Mouse (Mus musculus) right cerebral cortex, postnatal 14 days (tissue): Measurements from ENCODE around the gene Smad5.

ENCODE experiments used
- DNase-seq: peaks from one replicate; pipeline ENCODE4 v3.0.0; 2022

The Smad5 gene

DNA sequence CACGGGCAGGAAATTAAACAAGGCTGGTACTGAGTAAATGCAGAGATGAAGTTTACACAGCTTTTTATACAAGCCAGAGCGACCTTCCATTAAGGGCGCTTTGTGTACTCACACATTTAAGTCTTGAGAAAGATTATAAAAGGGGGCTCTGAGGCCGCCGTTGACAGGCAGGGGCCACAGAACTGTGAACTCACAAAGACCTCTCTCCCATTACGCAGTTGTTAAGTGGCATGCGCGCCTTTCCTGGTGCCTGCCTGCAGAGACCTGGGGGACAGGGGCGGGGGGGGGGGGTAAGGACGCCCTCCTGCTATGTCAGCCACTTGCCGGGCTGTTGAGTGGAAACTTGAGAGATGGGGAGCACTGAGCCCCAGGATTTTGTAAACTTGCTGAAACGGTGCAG lies 54.4 kb downstream of the Smad5 start:
- no peak for DNase-seq

DNA sequence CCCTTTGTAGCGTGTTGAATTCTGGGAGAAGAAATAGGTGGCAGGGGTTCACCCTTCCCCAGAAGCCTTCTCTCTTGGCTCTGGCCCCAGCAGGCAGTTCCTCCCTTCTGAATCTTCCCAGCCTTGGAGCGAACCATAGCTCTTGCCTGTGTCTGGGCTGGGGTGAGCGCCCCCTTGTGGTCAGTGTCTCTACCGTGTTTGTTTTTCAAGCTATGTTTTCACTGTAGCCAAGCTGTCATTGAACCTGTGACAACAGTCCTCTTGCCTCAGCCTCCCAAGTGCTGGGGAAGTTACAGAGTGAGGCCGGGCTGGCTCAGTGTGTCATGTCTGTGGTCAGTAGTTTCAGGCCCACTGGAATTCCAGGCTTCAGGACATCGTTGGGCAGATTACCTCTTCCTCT lies 55.7 kb downstream of the Smad5 start:
- DNase-seq: peak; percentile 80

DNA sequence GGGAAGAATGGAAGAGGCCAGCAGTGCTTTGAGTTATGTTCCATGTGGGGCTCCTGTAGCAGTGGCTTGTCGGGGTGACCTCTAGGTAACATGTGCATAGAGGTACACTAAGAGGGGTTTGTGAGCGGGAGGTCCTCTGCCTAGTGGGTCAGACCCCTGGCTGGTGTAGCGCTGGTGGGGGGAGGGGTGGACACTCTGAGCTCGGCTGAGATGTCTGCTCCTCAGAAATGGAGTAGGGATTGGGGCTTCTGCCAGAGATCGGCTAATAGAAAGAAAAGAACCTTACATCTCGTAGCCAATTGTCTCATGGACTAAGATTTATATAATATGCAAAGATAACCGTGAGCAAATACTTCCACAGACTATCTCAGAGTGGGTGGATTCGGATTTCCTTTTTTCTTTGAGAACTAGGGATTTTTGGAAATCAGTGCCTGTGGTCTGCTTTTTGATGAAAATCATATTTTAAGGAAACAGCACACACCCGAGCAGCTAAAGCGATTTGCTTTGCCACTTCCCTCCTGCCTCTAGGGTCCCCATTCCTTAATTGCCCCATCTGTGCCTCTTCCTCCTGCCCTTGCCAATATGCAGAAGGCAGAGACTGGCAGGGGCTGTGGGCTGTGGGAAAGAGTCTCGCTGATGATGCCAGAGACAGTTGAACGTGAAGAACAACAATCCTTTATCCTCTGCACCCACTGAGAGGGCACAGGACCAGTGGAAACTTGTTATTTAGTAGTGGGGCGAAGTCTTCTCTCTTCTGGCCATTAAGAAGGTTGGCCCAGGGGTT lies 59.8 kb downstream of the Smad5 start:
- no peak for DNase-seq

DNA sequence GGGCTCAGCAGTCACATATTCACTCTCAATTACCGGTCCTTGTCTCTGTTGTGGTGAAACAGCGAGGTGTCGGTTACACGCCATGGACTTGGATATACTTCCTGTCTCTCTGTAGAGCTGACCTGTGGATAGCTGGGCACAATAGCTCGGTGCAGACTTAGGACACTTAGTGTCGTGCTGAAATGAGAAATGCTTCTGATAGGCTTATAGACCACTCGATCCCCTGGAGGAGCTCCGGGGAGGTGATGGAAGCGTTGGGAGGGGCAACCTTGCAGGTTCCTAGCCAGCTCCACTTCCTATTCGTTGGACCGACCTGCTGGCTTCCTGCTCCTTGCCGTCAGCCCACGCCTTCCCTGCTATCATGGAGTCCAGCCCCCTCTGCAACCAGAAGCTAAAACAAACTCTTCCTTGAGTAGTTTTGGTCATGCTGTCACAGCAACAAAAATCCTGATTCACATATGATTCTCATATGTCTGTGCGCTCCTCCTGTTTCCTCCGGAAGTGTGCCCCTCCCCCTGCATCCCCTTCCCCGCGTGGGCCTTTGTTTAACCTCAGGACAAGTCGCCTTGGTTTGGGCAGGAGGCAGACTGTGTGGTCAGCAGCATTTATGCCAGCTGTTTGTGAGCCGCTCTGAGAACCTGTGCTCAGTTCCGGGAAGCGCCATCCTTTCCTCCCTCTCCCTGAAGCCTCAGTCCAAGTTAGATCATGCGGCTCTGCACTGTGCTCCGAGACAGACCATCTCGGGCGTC lies 62.6 kb downstream of the Smad5 start:
- DNase-seq: no peak

DNA sequence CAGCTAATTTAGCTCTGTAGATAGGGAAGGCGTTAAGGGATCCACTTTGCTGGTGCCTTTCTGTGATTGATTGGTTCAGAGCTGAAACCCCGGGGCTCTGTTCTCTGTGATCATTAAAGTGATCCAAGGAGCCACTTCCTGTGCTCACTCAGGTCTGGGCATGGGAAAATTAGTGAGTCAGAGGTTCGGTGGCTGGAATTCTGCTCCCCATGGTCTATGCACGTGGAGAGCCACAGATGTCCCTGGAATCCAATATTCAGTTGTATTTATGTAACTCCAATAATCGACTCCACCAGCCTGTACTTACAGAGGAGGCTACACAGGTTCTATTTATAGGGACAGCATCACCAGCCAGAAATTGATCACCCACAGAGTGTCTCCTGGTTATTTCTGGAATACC lies 63.4 kb downstream of the Smad5 start:
- DNase-seq: no peak

DNA sequence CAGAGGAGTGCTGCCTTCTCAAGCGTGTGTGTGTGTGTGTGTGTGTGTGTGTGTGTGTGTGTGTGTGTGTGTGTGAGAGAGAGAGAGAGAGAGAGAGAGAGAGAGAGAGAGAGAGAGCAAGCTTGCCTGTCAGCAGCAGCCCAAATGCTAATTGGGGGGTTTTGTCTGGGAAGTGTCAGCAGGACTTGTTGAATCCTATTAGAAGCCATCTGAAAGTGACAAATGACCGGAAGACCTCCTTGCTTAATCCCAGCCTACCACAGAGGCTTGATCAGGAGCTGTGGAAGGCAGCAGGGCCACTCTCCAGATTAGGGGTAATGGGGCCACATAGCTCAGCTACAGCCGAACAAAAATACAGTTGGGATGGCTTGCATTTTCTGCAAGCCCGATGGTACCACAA lies 66.6 kb downstream of the Smad5 start:
- no peak for DNase-seq

DNA sequence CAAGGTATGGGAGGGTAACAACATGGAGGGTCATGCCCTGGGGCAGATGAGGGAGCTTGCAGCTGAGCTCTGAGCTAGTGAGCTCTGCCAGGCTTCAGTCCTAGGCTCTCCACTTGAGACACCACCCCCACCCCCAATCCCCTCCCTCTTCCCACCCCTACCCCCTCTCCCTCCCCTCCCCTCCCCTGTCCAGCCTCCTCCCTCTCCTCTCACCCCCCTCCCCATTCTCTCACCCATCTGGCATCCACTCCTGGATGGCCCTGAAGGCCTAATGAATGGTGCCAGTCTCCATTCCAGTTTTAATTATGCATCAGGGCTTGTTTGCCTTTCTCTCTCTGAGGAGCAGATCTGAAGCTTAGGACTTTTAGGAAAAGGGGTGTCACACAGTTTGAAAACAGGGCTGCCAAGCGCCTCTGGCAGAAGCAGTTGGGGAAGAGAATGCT lies 67.3 kb downstream of the Smad5 start:
- DNase-seq: no peak

DNA sequence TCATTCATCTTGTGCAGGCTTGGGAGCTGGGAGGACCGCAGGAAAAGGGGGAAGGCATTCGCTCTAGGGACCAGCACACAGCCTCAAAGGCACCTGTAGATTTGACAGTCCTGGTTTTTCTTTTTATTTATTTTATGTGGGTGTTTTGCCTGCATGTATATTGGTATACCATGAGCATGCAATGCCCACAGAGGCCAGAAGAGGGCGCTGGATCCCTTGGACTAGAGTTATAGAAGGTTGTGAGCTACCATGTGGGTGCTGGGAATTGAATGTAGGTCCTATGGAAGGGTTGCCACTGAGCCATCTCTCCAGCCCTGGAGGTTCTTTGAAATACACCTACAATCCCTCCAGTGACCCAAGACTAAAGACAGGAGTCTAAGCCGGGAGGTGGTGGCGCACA lies 68.0 kb downstream of the Smad5 start:
- no peak for DNase-seq

DNA sequence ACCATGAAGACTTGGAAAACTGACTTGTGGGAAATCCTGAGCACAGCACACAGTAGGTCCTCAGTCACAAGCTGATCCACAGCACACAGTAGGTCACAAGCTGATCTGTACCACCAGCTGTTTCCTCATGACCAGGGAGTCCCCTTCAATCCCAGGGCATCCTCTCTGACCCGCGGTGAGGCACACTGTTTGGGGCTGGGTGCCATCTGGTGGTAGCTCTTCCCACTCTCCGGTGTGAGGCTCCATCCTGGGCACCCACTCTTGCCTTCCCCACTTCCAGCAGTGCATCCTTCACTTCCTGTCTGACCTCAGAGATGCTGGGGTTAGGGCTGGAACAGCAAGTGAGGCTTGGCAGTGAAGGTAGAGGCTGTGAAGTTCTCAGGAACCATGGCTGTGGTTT lies 69.8 kb downstream of the Smad5 start:
- DNase-seq: no peak

DNA sequence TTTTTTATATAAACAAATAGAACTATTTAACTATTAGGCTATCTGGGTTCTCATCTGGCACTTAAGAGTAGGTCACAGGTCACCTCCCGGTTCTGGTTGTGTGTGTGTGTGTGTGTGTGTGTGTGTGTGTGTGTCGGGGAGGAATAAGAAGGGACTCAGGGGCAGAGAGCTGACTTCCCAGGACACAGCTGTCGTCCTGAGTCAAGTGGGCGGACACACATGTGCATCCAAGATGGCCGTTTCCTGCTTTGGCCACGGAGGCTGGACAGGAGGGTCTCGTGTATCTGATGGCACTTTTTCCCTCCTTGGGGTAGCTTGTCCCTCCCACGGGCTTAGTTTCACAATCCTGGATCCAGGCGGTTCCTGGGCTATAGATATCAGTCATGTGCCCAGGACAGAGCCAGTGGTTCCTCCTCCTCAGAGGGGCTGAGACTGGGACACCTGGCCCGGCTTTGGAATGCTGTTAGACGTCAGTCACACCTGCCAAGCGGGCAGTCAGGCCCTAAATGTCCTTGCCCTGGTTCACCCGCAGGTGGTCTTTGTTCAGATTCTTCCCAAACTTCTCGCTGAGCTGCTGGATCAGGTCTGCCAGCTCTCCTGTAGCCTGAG lies 70.6 kb downstream of the Smad5 start:
- no peak for DNase-seq

DNA sequence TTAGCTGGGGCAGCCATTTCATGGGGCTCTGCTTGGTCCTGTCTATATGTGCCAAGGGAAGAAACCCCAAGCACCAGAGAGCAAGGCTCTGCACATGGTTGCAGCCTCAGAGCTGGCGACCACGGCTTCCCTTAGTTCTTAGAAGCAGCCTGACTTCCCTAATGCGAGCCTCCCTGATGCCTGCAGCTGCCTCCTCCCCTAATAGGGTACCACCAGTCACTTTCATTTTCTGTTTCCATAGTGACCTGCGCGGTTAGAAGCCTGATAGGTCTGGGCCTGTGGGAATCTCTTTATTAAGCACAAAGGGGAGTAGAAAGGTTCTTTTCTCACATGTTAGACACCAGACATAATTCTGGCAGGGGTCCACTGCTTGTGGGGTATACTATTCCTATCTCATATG lies 71.5 kb downstream of the Smad5 start:
- DNase-seq: no peak

DNA sequence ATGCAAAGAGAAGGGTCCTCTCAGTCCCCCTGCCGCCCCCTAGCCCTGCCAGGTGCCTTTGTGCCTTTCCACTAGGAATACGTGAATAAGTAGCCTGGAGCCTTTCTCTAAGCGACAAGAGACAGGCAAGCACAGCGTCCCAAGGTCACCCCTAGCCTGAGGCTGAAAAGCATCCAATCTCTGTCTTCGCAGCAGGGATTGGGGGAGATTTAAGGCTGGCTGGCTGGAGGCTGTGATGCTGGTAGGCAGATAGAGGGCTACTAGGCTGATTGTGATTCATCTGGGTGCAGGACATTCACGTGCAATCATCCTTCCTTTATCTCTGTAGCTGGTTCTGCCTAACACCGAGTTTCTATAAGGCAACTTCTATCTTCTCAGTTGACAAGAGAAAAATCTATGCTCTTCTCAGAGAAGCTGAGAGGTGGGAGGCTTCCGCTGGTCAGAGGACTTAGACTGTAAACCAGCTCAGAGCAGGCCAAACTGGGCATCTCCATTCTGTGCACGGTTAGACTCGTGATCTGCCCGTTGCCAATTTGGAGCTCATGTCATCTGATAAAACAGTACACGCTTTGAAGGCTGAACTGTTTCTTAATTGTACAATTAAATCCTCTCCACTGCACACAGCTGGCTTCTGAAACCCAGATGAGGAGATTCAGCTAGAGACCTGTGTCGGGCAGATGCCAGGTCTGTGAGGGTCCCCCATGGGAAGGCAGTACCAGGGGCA lies 78.1 kb downstream of the Smad5 start:
- no peak for DNase-seq

DNA sequence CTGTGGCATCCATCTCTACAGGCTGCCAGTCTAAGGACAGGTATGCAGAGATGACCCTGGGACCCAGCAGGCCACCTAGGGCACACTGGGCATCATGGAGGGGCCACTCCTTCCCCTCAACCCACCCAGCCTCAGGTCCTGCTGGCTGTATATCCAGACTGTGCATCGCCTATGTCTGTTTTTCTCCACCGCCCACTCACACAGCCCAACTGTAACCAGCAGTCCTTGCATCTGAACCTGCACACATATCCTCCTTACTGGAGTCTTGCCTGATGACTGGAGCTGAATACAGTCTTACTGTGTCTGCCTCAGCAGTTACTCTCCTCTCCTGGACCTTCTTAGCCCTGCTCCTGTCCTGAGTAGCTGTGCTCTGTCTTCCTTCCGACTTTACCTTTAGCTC lies 78.9 kb downstream of the Smad5 start:
- no peak for DNase-seq

DNA sequence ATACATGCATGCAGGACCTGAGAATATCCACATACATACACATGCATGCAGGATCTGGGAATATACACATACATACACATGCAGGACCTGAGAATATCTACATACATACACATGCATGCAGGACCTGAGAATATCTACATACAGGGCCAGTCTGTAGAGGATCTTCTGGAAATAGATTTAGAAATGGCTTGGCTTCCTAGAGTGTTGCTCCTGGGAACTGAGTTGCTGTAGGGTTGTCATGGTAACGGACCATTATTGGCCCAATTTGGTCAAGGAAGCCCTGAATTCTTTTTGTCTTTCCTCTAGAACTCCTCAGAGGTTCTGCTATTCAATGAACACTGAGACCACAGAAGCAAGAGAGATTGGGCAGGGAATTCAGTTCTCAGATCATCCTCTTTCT lies 79.8 kb downstream of the Smad5 start:
- DNase-seq: no peak

DNA sequence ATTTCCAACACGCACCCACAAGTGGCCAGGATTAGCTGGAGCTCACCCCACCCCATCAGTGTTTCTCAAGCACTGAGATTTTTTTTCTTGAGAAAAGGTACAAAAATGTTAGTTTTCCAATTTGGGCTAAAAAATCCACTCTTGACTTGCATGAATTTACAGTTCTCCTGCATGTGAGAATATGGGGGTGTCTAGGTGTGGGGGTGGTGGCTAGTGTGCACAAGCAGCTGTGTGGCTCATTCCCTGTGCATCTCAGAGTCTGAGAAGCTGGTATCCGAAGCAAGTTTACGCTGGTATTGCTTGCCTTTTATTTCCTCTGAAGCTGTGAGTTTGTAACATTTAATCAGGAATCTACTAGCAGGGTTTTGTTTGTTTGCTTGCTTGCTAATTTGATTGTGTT lies 87.9 kb downstream of the Smad5 start:
- DNase-seq: no peak
